Mouse (Mus musculus) heart, embryonic 11.5 days (tissue): Measurements from ENCODE around the gene Aicda. TPM values are rescaled to one million over a fixed set of nuclear protein-coding genes. Genes with fewer than 3 reads are reported as not detected.

ENCODE experiments used
- ATAC-seq: fragments of 200-750 bp; cut with Nextera tagmentation; replicated peaks from 2 replicates; pipeline ENCODE4 v1.8.0; 2017; ENCODE audit warnings: moderate library complexity; ENCODE audit not compliant: insufficient number of reproducible peaks, low FRiP score, low TSS enrichment
- H3K27ac ChIP-seq: fragments of 300-500 bp; sonication (generic); 2 replicates; pipeline ENCODE4 v1.5.1; 2014; ENCODE audit warnings: mild to moderate bottlenecking, low read depth, low read length
- H3K27me3 ChIP-seq: fragments of 300-500 bp; sonication (generic); 2 replicates; pipeline ENCODE4 v1.6.1; 2014; ENCODE audit warnings: mild to moderate bottlenecking, low read length, mixed read lengths; ENCODE audit not compliant: control insufficient read depth, insufficient read depth
- H3K36me3 ChIP-seq: fragments of 300-500 bp; sonication (generic); 2 replicates; pipeline ENCODE4 v1.6.1; 2014; ENCODE audit warnings: mild to moderate bottlenecking, low read length, moderate library complexity, mixed read lengths; ENCODE audit not compliant: control insufficient read depth, insufficient read depth
- H3K4me1 ChIP-seq: fragments of 300-500 bp; sonication (generic); 2 replicates; pipeline ENCODE4 v1.6.1; 2014; ENCODE audit warnings: low read length; ENCODE audit not compliant: control insufficient read depth, insufficient read depth
- H3K4me2 ChIP-seq: fragments of 300-500 bp; sonication (generic); 2 replicates; pipeline ENCODE4 v1.6.1; 2014; ENCODE audit warnings: mild to moderate bottlenecking, moderate library complexity
- H3K4me3 ChIP-seq: fragments of 300-500 bp; sonication (generic); 2 replicates; pipeline ENCODE4 v1.5.1; 2014; ENCODE audit warnings: low read depth, low read length
- H3K9ac ChIP-seq: fragments of 300-500 bp; sonication (generic); 2 replicates; pipeline ENCODE4 v1.6.1; 2014; ENCODE audit warnings: mild to moderate bottlenecking, low read depth, low read length, moderate library complexity
- H3K9me3 ChIP-seq: fragments of 300-500 bp; sonication (generic); replicated peaks from 2 replicates; pipeline ENCODE4 v1.6.1; 2016; ENCODE audit warnings: low read length; ENCODE audit not compliant: control insufficient read depth
- WGBS: fragments of 180-500 bp; shearing (Covaris S2); extraction: QIAGEN DNeasy Blood & Tissue Kit; methylation state at CpG from one replicate; pipeline ENCODE4 v1.1.7; 2014; ENCODE audit not compliant: insufficient replicate concordance; 5-methylcytosine and 5-hydroxymethylcytosine counted together
- polyA plus RNA-seq: library from polyadenylated mRNA; unstranded; fragments of >200 nt; fragmentation: Nextera tagmentation; extraction: Ambion mirVana; gene quantifications from 2 replicates; pipeline ENCODE4 v1.2.1, GENCODE M21; 2014

Aicda gene
- polyA plus RNA-seq, 1 experiment from 2014 or later = 0.16 TPM

GRCm38 (mm10) chr6:122600066-122600646 is 46.6 kb downstream of the Aicda start:
- Histone ChIP-seq H3K4me3 (no peak overlapping the region), H3K27ac (no peak overlapping the region), H3K9ac (no peak overlapping the region), H3K4me1 (no peaks in the 10 kb centered on the region), H3K9me3 (no peaks in the 10 kb centered on the region), H3K4me2 (no peak overlapping the region), H3K27me3 (no peaks in the 10 kb centered on the region), H3K36me3 (no peaks in the 10 kb centered on the region)
- WGBS = 76% methylated on average over 7 of the region's 7 CpGs
- no peak for ATAC-seq

- H3K36me3 ChIP-seq = no peaks in the 10 kb centered on the region
- H3K27me3 ChIP-seq = no peaks in the 10 kb centered on the region
- 88% methylated on average over 4 of the region's 4 CpGs for WGBS
These were observed 47.4 kb downstream of the Aicda start for GRCm38 (mm10) chr6:122601031-122601430.

GRCm38 (mm10) chr6:122601615-122602014 is 48.0 kb downstream of the Aicda start:
- Histone ChIP-seq H3K9me3 (no peaks in the 10 kb centered on the region), H3K4me2 (peak overlapping the region; percentile 71), H3K27ac (no peak overlapping the region), H3K27me3 (no peaks in the 10 kb centered on the region), H3K36me3 (no peaks in the 10 kb centered on the region), H3K9ac (no peak overlapping the region), H3K4me1 (no peaks in the 10 kb centered on the region), H3K4me3 (no peak overlapping the region; the same call in 1 of the 2 replicates)
- 80% methylated on average over 3 of the region's 3 CpGs for WGBS
- no peak for ATAC-seq

More at GRCm38 (mm10) chr6:122601031-122601430, 47.4 kb downstream of the Aicda start:
- Histone ChIP-seq H3K4me2 (no peak overlapping the region), H3K4me1 (no peaks in the 10 kb centered on the region), H3K4me3 (no peak overlapping the region), H3K27ac (no peak overlapping the region), H3K9me3 (no peaks in the 10 kb centered on the region), H3K9ac (no peak overlapping the region)
- ATAC-seq = no peak

- H3K4me2 ChIP-seq = peak within 1 kb of the TSS; percentile 71
- H3K4me1 ChIP-seq = no peaks in the 10 kb centered on the region
- H3K4me3 ChIP-seq = peak within 1 kb of the TSS; percentile 47
- peak within 1 kb of the TSS; percentile 65 for H3K9ac ChIP-seq
- no peaks in the 10 kb centered on the region for H3K27me3 ChIP-seq
- 6% methylated on average over 22 of the region's 22 CpGs for WGBS
- no peak within 1 kb of the TSS for H3K27ac ChIP-seq
- H3K9me3 ChIP-seq = no peaks in the 10 kb centered on the region
- ATAC-seq = peak; percentile 64; the same call in 1 of the 2 replicates
- H3K36me3 ChIP-seq = no peaks in the 10 kb centered on the region
These were observed 48.8 kb downstream of the Aicda start, which contains the start of gene Apobec1 for GRCm38 (mm10) chr6:122602242-122602991. Gene Apobec1, minus strand, starts transcription at chr6:122602444.

GRCm38 (mm10) chr6:122602992-122603322 is 49.4 kb downstream of the Aicda start:
- peak overlapping the region; percentile 47; the same call in 1 of the 2 replicates for H3K4me3 ChIP-seq
- no peaks in the 10 kb centered on the region for H3K9me3 ChIP-seq
- no peak overlapping the region for H3K9ac ChIP-seq
- ATAC-seq = no peak
- H3K4me1 ChIP-seq = no peaks in the 10 kb centered on the region
- H3K27ac ChIP-seq = no peak overlapping the region
- H3K36me3 ChIP-seq = no peaks in the 10 kb centered on the region
- WGBS = 22% methylated on average over 1 of the region's 1 CpGs
- no peaks in the 10 kb centered on the region for H3K27me3 ChIP-seq
- H3K4me2 ChIP-seq = peak overlapping the region; percentile 71

- H3K4me1 ChIP-seq = no peaks in the 10 kb centered on the region
- no peak for ATAC-seq
- H3K4me2 ChIP-seq = no peak overlapping the region
- no peaks in the 10 kb centered on the region for H3K9me3 ChIP-seq
- H3K9ac ChIP-seq = no peak overlapping the region
- no peak overlapping the region for H3K4me3 ChIP-seq
- H3K36me3 ChIP-seq = no peaks in the 10 kb centered on the region
- no peak overlapping the region for H3K27ac ChIP-seq
- no peaks in the 10 kb centered on the region for H3K27me3 ChIP-seq
These were observed 50.7 kb downstream of the Aicda start for GRCm38 (mm10) chr6:122604260-122604659.

- Histone ChIP-seq H3K9me3 (no peaks in the 10 kb centered on the region), H3K4me1 (no peaks in the 10 kb centered on the region), H3K4me3 (no peak overlapping the region), H3K27ac (no peak overlapping the region), H3K9ac (no peak overlapping the region), H3K36me3 (no peaks in the 10 kb centered on the region), H3K27me3 (no peaks in the 10 kb centered on the region), H3K4me2 (no peak overlapping the region)
- no peak for ATAC-seq
- WGBS = 80% methylated on average over 8 of the region's 8 CpGs
These were observed 51.9 kb downstream of the Aicda start for GRCm38 (mm10) chr6:122605483-122605882.

GRCm38 (mm10) chr6:122606661-122607060 is 53.1 kb downstream of the Aicda start:
- ATAC-seq = no peak
- Histone ChIP-seq H3K9ac (no peak overlapping the region), H3K9me3 (no peaks in the 10 kb centered on the region), H3K27me3 (no peaks in the 10 kb centered on the region), H3K4me2 (no peak overlapping the region), H3K36me3 (no peaks in the 10 kb centered on the region), H3K4me1 (no peaks in the 10 kb centered on the region), H3K4me3 (no peak overlapping the region), H3K27ac (no peak overlapping the region)
- 87% methylated on average over 11 of the region's 11 CpGs for WGBS

- Histone ChIP-seq H3K4me3 (no peak overlapping the region), H3K27me3 (no peaks in the 10 kb centered on the region), H3K27ac (no peak overlapping the region), H3K36me3 (no peaks in the 10 kb centered on the region), H3K4me2 (no peak overlapping the region), H3K4me1 (no peaks in the 10 kb centered on the region), H3K9ac (no peak overlapping the region), H3K9me3 (no peaks in the 10 kb centered on the region)
- 89% methylated on average over 12 of the region's 12 CpGs for WGBS
- ATAC-seq = no peak
These were observed 54.1 kb downstream of the Aicda start for GRCm38 (mm10) chr6:122607700-122608099.
